Mouse (Mus musculus): ENCODE results near the gene Gm20388.
A peak's percentile ranks its signal among the peaks of the same experiment; 100 is the strongest.

Gene Gm20388

GRCm38 (mm10) chr8:120505619-120506310 lies 595.1 kb downstream of the Gm20388 start:
- no peak for DNase-seq (ENCODE audit: low read depth, low spot score)

GRCm38 (mm10) chr8:120506562-120506961 lies 595.9 kb downstream of the Gm20388 start:
- DNase-seq (ENCODE audit: low read depth, low spot score) = no peak

GRCm38 (mm10) chr8:120507290-120507689 lies 596.6 kb downstream of the Gm20388 start:
- no peak for DNase-seq (ENCODE audit: low read depth, low spot score)

- DNase-seq (ENCODE audit: low read depth, low spot score) = no peak
These were observed 598.7 kb downstream of the Gm20388 start for GRCm38 (mm10) chr8:120509136-120510034.

- DNase-seq (ENCODE audit: low read depth, low spot score) = no peak
These were observed 599.4 kb downstream of the Gm20388 start for GRCm38 (mm10) chr8:120510035-120510416.

- DNase-seq (ENCODE audit: low read depth, low spot score) = no peak
These were observed 600.3 kb downstream of the Gm20388 start for GRCm38 (mm10) chr8:120510863-120511457.

GRCm38 (mm10) chr8:120511737-120512136 lies 601.1 kb downstream of the Gm20388 start:
- no peak for DNase-seq (ENCODE audit: low read depth, low spot score)

GRCm38 (mm10) chr8:120512326-120512725 lies 601.7 kb downstream of the Gm20388 start:
- no peak for DNase-seq (ENCODE audit: low read depth, low spot score)

GRCm38 (mm10) chr8:120513145-120513544 lies 602.5 kb downstream of the Gm20388 start:
- DNase-seq (ENCODE audit: low read depth, low spot score) = no peak

GRCm38 (mm10) chr8:120513638-120514461 lies 603.2 kb downstream of the Gm20388 start:
- DNase-seq (ENCODE audit: low read depth, low spot score) = no peak

- no peak for DNase-seq (ENCODE audit: low read depth, low spot score)
These were observed 604.6 kb downstream of the Gm20388 start for GRCm38 (mm10) chr8:120515214-120515613.

GRCm38 (mm10) chr8:120515650-120516049 lies 605.0 kb downstream of the Gm20388 start:
- no peak for DNase-seq (ENCODE audit: low read depth, low spot score)

- no peak for DNase-seq (ENCODE audit: low read depth, low spot score)
These were observed 605.6 kb downstream of the Gm20388 start for GRCm38 (mm10) chr8:120516182-120516755.

GRCm38 (mm10) chr8:120517666-120518410 lies 607.2 kb downstream of the Gm20388 start:
- DNase-seq (ENCODE audit: low read depth, low spot score) = no peak

- DNase-seq (ENCODE audit: low read depth, low spot score) = peak; percentile 58
These were observed 608.3 kb downstream of the Gm20388 start for GRCm38 (mm10) chr8:120518736-120519534.

- DNase-seq (ENCODE audit: low read depth, low spot score) = no peak
These were observed 609.6 kb downstream of the Gm20388 start for GRCm38 (mm10) chr8:120520287-120520686.

GRCm38 (mm10) chr8:120520707-120521590 lies 610.3 kb downstream of the Gm20388 start:
- DNase-seq (ENCODE audit: low read depth, low spot score) = no peak

- DNase-seq (ENCODE audit: low read depth, low spot score) = no peak
These were observed 610.9 kb downstream of the Gm20388 start for GRCm38 (mm10) chr8:120521591-120521965.

GRCm38 (mm10) chr8:120523641-120524040 lies 613.0 kb downstream of the Gm20388 start:
- DNase-seq (ENCODE audit: low read depth, low spot score) = no peak

All from c-Kit-negative CD71-positive TER-119-positive erythroid progenitor cells, embryonic 14.5 days (primary cell).